Mouse (Mus musculus): Measurements from ENCODE around the gene Arf3. TPM values are rescaled to one million over a fixed set of nuclear protein-coding genes. Genes with fewer than 3 reads are reported as not detected.
"Not testable (repeated sequence)": the region's sequence is repeated elsewhere in the genome, so short reads cannot be mapped to it uniquely, and the experiment has no call there.

Arf3 gene
- total RNA-seq, 2 experiments from 2014 or later = 8.3 to 10.4 TPM

- DNase-seq = no peak
These were observed 8.9 kb downstream of the Arf3 start for GRCm38 (mm10) chr15:98754125-98754524.

- DNase-seq = no peak
These were observed 10.0 kb downstream of the Arf3 start for GRCm38 (mm10) chr15:98753021-98753423.

GRCm38 (mm10) chr15:98749093-98749492 is 13.9 kb downstream of the Arf3 start:
- no peak for DNase-seq

DNA sequence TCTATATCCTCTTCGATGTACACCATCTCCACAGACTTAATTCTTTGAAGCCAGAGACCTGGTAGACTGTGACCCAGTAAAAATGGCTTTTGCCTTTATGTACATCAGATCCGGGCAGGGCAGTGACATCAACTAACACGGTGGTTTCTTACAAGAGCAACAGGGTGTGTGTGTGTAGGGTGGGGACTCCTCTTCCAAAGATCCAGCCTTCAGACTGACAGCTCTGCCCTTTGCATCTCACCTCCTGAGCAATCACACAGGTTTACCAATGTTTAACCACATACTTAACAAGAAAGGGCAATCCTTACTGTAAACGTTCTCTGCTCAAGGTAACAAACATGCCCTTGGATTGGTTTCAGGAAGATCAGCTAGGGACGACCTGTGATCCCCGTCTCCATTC is 15.7 kb downstream of the Arf3 start:
- DNase-seq = no peak

GRCm38 (mm10) chr15:98746344-98746965 is 16.6 kb downstream of the Arf3 start:
- DNase-seq = no peak

DNA sequence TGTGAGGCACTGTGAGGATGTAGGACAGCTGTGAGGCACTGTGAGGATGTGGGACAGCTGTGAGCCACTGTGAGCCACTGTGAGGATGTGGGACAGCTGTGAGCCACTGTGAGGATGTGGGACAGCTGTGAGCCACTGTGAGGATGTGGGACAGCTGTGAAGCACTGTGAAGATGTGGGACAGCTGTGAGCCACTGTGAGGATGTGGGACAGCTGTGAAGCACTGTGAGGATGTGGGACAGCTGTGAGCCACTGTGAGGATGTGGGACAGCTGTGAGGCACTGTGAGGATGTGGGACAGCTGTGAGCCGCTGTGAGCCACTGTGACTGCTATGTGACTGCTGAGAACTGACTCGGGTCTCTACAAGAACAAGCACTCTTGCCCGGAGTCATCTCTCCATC is 19.2 kb downstream of the Arf3 start:
- DNase-seq = not testable (repeated sequence)

GRCm38 (mm10) chr15:98742766-98743428 is 20.1 kb downstream of the Arf3 start:
- no peak for DNase-seq

DNA sequence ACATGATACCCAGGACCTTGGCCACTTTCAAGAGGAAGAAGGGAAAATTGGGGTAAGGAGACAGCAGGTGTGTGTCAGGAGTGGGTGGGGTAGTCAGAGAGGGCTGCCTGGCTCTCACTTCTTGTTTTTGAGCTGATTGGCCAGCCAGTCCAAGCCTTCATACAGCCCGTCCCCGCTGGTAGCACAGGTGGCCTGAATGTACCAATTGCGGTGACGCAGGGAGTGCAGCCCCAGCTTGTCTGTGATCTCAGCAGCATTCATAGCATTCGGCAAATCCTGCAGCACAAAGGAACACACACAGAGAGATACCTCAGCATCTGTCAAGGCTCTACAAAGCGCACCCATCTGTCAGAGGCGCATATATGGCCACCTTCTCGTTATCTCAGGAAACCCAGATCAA is 22.8 kb downstream of the Arf3 start:
- DNase-seq = no peak

DNA sequence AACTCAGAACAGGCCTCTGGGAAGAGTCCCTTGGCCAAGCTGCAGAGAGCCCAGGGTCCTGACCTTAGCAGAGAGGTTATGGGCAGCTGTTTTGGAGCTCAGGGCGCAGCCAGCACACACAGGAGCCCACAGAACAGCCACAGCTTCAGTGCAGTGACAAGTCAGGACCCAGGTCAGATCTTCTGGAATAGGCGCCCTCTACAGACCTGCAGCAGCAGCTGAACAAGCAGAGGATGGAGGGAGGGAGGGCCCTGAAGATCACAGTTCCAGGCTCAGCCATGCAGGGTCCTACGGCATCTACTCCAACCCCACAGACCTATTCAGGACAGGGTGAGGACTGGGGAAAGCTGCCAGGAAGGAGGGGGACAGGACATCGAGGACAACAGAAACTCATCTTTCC is 24.2 kb downstream of the Arf3 start:
- DNase-seq = no peak

GRCm38 (mm10) chr15:98737881-98738280 is 25.1 kb downstream of the Arf3 start:
- no peak for DNase-seq

DNA sequence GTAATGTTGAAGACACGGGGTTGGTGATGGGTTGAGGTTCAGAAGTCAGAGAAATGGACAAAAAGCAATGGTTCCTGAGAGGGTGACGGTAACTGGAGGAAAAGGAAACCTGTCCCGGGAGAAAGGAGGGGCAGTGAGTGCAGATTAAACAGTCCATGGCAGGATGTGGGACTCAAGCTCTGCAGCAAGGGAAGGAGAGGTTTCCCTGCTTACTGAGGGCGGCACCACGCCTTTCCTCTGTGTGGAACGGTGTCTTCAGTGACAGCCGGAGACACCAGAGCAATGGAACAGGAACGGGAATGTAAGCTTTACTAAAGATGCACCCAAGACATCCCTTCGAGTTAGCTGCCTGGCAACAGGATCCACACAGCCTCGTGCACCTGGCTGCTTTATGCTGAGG is 26.5 kb downstream of the Arf3 start:
- DNase-seq = no peak

DNA sequence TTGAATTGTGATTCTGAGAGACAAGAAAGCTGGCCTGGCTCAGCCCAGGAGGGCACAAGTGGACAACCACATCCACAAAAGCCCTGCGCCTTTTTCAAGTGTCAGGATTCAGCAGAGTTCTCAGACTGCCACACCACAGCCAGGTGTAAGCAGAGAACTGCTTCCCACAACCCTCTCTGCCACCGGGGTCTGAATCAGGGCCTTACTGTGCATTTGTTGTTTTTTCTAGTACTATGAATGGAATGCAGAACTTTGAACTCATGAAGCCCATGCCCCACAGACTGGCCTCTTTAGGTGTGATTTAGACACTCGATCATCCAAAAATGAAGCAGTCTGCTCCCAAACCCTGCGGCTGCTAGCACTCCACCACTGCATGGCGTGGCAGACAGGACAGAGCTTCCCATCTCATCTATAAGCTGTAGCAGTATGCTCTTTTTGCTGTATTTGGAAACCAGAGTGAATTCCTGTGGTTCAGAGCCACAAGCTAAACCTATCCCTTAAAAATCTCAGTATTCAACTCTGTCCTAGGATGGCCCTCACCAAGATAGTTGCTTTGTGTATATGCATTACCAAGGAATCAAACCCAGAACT is 28.9 kb downstream of the Arf3 start:
- DNase-seq = no peak

DNA sequence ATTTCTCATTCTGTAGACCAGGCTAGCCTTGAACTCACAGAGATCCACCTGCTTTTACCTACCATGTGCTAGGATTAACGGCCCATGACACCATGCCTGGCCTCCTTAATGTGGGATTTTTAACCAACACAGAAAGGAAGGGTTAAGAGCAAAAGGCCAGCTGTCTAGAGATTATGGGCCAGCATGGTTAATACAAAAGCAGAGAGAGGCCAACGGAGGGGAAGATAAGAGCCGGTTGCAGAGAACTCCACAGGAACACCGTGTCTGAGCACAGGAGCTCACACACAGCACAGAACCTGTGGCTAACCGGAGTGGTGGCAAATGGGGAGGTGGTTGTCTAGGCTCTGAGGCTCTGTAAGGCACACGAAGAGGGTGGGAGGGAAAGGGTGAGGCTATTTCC is 29.6 kb downstream of the Arf3 start:
- no peak for DNase-seq

DNA sequence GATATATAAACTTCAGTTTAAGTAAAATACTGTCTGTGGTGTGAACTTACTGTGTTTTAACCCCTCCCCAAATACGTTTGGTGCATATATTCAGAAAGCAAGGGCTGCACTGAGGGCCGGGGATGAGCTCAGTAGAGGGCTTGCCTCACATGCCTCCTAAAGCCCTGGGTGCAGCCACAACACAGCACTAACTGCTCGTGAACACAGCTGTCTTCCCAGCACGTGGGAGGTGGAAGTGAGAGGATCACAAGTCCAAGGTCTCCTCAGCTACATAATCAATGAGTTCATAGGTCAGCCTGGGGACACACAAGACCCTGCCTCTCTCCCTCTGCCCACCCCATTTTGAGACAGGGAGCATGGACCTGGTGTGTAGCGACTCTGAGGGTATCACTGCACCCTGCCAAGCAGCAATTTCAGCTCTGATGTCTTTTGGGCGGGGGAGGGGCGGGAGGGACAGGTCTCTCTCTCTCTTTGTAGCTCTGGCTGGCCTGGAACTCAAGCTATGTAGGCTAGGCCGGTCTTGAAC is 30.9 kb downstream of the Arf3 start:
- no peak for DNase-seq

GRCm38 (mm10) chr15:98730790-98731189 is 32.2 kb downstream of the Arf3 start:
- DNase-seq = no peak

GRCm38 (mm10) chr15:98729791-98730545 is 33.0 kb downstream of the Arf3 start:
- DNase-seq = no peak

DNA sequence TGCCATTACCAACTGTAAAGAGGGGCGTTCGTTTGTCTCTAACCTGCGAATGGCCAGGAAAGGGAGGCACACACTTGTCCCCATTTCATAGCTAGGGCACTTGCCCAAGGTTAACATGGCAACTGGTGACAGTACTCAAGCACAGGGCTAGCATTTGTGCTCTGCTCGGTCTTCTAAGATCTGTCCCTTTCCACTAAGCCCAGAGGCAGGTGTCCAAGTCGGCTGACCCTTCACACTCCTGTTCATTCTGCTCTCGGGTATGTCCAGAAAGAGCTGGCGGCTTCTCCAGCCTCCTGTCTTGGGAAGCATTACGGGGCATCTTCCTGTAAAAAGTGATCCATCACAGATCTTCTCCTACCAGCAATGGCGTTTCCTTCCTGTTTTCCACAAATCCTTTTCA is 34.6 kb downstream of the Arf3 start:
- DNase-seq = no peak

DNA sequence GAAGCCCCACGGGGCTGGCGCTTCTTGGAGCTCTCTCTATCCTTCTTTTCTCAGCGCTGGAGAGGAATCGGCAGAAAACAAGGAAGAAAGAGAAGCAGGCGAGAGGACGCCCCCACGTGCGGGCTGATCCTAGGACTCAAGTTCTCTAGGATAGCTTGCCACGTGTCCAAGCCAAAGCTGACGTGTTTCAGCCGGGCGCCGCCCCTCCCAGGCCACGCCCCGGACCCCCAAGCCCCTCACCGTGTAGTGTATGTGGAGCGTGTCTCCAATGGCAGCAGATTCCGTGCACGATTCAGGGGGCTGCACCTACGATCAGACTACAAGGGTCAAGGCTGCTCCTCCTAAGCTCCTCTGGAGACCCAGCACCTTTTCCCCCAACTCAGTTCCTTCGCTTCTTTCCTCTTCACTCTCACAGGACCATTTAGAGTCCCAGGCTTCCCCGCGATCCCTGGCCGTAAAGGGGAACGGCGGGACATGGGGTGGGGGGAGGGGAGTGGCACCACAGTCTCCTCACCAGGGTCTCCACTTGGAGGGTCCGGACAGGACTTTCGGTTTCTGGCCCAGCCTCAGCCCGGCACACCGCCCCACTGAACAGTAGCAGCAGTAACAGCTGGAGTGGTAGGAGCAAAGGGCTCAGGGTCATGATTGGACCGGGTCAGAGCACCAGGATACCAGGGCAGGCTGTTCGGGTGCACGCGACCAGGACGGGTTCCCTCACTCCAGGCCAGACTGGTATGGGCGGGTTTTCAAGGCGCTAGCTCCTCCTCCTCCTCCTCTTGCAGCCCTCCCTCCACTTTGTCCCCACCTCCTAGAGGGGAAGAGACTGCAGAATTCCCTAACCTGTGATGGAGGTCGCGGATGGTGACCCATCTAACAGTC is 35.3 kb downstream of the Arf3 start, which contains the start of gene Fkbp11:
Gene Fkbp11 (minus strand): TSS at position 756 of the 879 bp plus-strand sequence.
- DNase-seq = peak; percentile 58

DNA sequence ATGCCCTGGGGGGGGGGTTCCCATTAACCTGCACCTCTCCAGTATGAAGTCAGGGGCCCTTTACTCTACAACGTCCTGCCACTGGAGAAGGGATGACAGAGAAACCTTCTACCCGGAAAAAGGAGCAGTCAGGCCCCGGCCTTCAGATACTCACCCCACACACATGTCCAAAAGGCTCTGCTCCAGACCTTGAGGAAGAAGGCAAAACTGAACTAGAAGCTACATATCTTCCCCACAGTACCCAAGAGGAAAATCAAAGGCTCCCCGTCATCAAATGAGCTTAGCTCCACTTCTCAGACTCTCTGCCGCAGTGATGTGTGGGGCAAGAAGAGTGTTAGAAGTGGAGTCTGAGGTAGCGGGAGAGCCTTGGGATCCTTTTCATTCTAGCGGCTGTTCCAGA is 36.3 kb downstream of the Arf3 start:
- DNase-seq = no peak

GRCm38 (mm10) chr15:98726079-98726478 is 36.9 kb downstream of the Arf3 start:
- no peak for DNase-seq

DNA sequence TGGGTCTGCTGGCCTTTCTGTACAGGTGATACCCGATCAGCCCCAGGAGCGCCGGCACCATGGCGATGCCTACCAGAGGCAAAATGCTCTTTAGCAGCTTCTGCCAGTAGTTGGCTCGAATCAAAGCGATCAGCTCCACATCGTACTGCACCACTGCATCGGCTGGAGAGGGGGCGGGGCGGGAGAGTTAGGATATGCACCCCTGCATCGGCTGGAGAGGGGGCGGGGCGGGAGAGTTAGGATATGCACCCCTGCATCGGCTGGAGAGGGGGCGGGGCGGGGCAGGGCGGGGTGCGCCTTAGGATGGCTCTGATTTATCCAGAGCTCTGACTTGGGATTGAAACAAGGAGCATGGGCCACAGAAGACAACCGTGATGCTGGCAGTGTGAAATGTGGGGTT is 38.6 kb downstream of the Arf3 start:
- no peak for DNase-seq

GRCm38 (mm10) chr15:98722854-98723253 is 40.2 kb downstream of the Arf3 start:
- DNase-seq = no peak
